Mouse (Mus musculus): ENCODE measurements around the gene Ppm1m.

DNA sequence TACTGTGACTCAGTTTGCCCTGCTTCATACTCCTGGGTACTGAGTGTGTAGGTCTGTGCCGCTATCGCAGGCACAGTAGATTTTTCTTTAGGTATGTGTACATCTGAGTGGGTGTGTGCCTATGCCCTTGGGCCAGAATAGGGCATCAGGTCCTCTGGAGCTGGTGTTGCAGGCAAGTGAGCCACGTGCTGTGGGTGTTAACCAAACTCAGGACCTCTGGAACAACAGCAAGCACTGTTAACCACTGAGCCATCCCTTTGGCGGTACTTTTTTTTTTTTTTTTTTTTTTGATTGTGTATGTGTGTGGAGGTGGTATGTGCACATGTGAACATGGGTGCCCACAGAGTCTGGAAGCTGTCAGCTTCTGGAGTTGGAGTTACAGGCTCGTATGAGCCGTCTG, 21.7 kb downstream of the Ppm1m start:
- TF ChIP-seq EP300 (IDR thresholded peaks at IDR 0.05; ENCODE audit: insufficient read depth, low read depth, low read length) = no peak
- TF ChIP-seq CTCF (IDR thresholded peaks at IDR 0.05) = no peak
- TF ChIP-seq POLR2A (IDR thresholded peaks at IDR 0.05; ENCODE audit: insufficient read depth, low read depth, low read length) = no peak
